Mouse (Mus musculus) hindbrain, embryonic 11.5 days (tissue): ENCODE measurements at regions not wholly inside any gene's neighbourhood (a gene's known extent, or its start where the extent isn't known, plus 50 kb on each side); places are given as distances from the start of the nearest gene placed in this dataset.

Source experiments
- ATAC-seq: fragments of 200-750 bp; cut with Nextera tagmentation; 2 replicates; pipeline ENCODE4 v1.8.0; 2017; ENCODE audit warnings: mild to moderate bottlenecking, moderate TSS enrichment, moderate library complexity; ENCODE audit not compliant: low FRiP score
- DNase-seq: peaks from one replicate; pipeline ENCODE4 v3.0.0-alpha.2; 2015; ENCODE audit warnings: low spot score
- H3K27ac ChIP-seq: fragments of 300-500 bp; sonication (generic); 2 replicates; pipeline ENCODE4 v1.5.1; 2014; ENCODE audit warnings: mild to moderate bottlenecking, low read depth, low read length
- H3K27me3 ChIP-seq: fragments of 300-500 bp; sonication (generic); 2 replicates; pipeline ENCODE4 v1.6.1; 2014; ENCODE audit warnings: mild to moderate bottlenecking, low read length, moderate library complexity, mixed read lengths; ENCODE audit not compliant: control insufficient read depth, insufficient read depth
- H3K36me3 ChIP-seq: fragments of 300-500 bp; sonication (generic); 2 replicates; pipeline ENCODE4 v1.6.1; 2014; ENCODE audit warnings: mild to moderate bottlenecking, low read length, moderate library complexity, mixed read lengths; ENCODE audit not compliant: control insufficient read depth, insufficient read depth
- H3K4me1 ChIP-seq: fragments of 300-500 bp; sonication (generic); replicated peaks from 2 replicates; pipeline ENCODE4 v1.6.1; 2014; ENCODE audit warnings: low read length, mixed read lengths; ENCODE audit not compliant: control insufficient read depth, insufficient read depth
- H3K4me2 ChIP-seq: fragments of 300-500 bp; sonication (generic); replicated peaks from 2 replicates; pipeline ENCODE4 v1.6.1; 2014; ENCODE audit warnings: mild to moderate bottlenecking, low read depth, low read length
- H3K4me3 ChIP-seq: fragments of 300-500 bp; sonication (generic); 2 replicates; pipeline ENCODE4 v1.5.1; 2014; ENCODE audit warnings: low read depth, low read length
- H3K9ac ChIP-seq: fragments of 300-500 bp; sonication (generic); 2 replicates; pipeline ENCODE4 v1.6.1; 2014; ENCODE audit warnings: low read depth, low read length
- H3K9me3 ChIP-seq: fragments of 300-500 bp; sonication (generic); 2 replicates; pipeline ENCODE4 v1.6.1; 2016; ENCODE audit warnings: low read length; ENCODE audit not compliant: control insufficient read depth
- WGBS: fragments of 180-500 bp; shearing (Covaris S2); extraction: QIAGEN DNeasy Blood & Tissue Kit; methylation state at CpG from one replicate; pipeline ENCODE4 v1.1.7; 2014; 5-methylcytosine and 5-hydroxymethylcytosine counted together

DNA sequence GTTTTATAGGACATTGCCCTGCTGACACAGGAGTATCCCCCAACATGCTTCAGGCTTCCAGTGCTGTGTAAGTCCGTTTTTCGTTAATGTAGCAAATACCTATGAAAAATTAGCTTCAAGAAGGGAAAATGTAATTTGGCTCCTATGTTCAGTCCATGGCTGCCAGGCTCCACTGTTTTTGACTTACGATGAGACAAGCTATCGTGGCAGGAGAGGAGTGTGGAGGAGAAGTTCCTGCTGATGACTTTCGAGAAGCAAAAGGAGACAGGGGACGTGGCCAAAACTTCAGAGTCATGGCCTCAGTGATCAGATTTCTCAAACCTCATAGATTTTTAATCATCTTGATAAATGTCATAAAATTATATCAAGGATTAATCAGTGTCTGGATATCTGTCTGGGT is 712.7 kb downstream of the Gm826 start:
- Histone ChIP-seq H3K9ac (no peak overlapping the region), H3K36me3 (no peaks in the 10 kb centered on the region), H3K27me3 (no peaks in the 10 kb centered on the region), H3K4me1 (no peaks in the 10 kb centered on the region), H3K9me3 (no peaks in the 10 kb centered on the region), H3K27ac (no peak overlapping the region), H3K4me3 (no peak overlapping the region), H3K4me2 (no peak overlapping the region)
- 93% methylated on average over 6 of the region's 6 CpGs for WGBS
- DNase-seq (no peak), ATAC-seq (no peak)

- H3K4me1 ChIP-seq = no peaks in the 10 kb centered on the region
- 40% methylated on average over 5 of the region's 5 CpGs for WGBS
- ATAC-seq (no peak), DNase-seq (no peak)
- no peak overlapping the region for H3K4me3 ChIP-seq
- H3K27me3 ChIP-seq = no peaks in the 10 kb centered on the region
- no peak overlapping the region for H3K4me2 ChIP-seq
- H3K27ac ChIP-seq = no peak overlapping the region
- no peaks in the 10 kb centered on the region for H3K9me3 ChIP-seq
- H3K9ac ChIP-seq = no peak overlapping the region
- no peaks in the 10 kb centered on the region for H3K36me3 ChIP-seq
These were observed 711.8 kb downstream of the Gm826 start for GRCm38 (mm10) chr2:159622141-159622669.

- WGBS = 79% methylated on average over 1 of the region's 1 CpGs
- no peaks in the 10 kb centered on the region for H3K27me3 ChIP-seq
These were observed 708.7 kb downstream of the Gm826 start for GRCm38 (mm10) chr2:159625306-159625705.

GRCm38 (mm10) chr2:159645861-159646260 is 688.1 kb downstream of the Gm826 start:
- H3K4me2 ChIP-seq = no peak overlapping the region
- H3K9ac ChIP-seq = no peak overlapping the region
- no peaks in the 10 kb centered on the region for H3K9me3 ChIP-seq
- ATAC-seq = no peak
- no peaks in the 10 kb centered on the region for H3K36me3 ChIP-seq
- peak; percentile 33 for DNase-seq
- H3K4me3 ChIP-seq = no peak overlapping the region
- H3K27me3 ChIP-seq = no peaks in the 10 kb centered on the region
- WGBS = 51% methylated on average over 4 of the region's 4 CpGs
- no peak overlapping the region for H3K27ac ChIP-seq
- H3K4me1 ChIP-seq = no peaks in the 10 kb centered on the region

More at GRCm38 (mm10) chr2:159625306-159625705, 708.7 kb downstream of the Gm826 start:
- DNase-seq = no peak
- H3K4me2 ChIP-seq = no peak overlapping the region
- no peak overlapping the region for H3K27ac ChIP-seq
- ATAC-seq = no peak
- no peak overlapping the region for H3K9ac ChIP-seq
- H3K36me3 ChIP-seq = no peaks in the 10 kb centered on the region
- no peaks in the 10 kb centered on the region for H3K9me3 ChIP-seq
- H3K4me3 ChIP-seq = no peak overlapping the region
- H3K4me1 ChIP-seq = no peaks in the 10 kb centered on the region

GRCm38 (mm10) chr2:159646595-159646994 is 687.4 kb downstream of the Gm826 start:
- H3K4me2 ChIP-seq = no peak overlapping the region
- no peaks in the 10 kb centered on the region for H3K36me3 ChIP-seq
- no peak overlapping the region for H3K9ac ChIP-seq
- no peak overlapping the region for H3K27ac ChIP-seq
- WGBS = 90% methylated on average over 2 of the region's 2 CpGs
- H3K9me3 ChIP-seq = no peaks in the 10 kb centered on the region
- H3K4me1 ChIP-seq = no peaks in the 10 kb centered on the region
- H3K4me3 ChIP-seq = no peak overlapping the region
- DNase-seq (no peak), ATAC-seq (no peak)
- H3K27me3 ChIP-seq = no peaks in the 10 kb centered on the region

DNA sequence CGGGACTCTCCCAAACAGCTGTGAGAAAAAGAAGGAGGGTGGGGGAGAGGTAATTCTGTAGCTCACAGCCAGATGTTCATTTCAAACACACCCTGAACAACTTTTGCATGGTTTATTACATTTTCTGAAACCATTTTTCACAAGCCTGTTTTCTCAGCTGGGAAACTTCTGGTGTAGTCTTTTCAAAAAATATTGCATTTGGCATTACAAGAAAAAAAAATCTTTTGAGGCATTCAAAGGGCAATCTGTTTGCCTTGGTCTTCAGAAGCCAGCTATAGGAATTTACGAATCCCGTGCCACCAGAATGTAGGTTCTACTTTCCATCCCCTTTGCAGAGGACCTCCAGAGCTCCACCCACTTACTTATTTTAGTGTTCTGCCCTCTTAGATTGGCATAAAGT is 681.7 kb downstream of the Gm826 start:
- DNase-seq = no peak
- no peak overlapping the region for H3K27ac ChIP-seq
- 81% methylated on average over 3 of the region's 3 CpGs for WGBS

DNA sequence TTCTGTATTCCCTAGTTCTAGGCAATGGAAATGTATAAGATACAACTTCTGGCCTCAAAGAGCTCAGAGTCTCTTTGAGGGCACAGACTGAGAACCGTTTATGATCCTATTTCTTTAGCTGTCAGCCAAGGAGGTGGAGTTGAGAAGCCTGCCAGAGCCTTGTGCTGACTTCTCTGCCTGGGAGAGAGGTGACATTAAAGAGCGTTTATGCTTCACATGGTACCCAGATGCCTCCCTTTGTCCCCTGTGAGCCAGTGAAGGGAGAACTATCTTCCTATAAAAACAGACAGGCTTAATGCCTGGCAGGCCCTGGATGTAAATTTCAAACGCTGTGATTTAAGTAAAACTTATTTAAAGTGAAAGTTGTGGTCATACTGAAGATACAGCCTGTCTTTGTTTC is 657.1 kb downstream of the Gm826 start:
- H3K27ac ChIP-seq = no peak overlapping the region
- H3K4me1 ChIP-seq = no peaks in the 10 kb centered on the region
- DNase-seq (no peak), ATAC-seq (no peak)
- 48% methylated on average over 3 of the region's 3 CpGs for WGBS
- no peaks in the 10 kb centered on the region for H3K27me3 ChIP-seq
- no peak overlapping the region for H3K9ac ChIP-seq
- H3K9me3 ChIP-seq = no peaks in the 10 kb centered on the region
- H3K4me3 ChIP-seq = no peak overlapping the region
- H3K4me2 ChIP-seq = no peak overlapping the region
- no peaks in the 10 kb centered on the region for H3K36me3 ChIP-seq

More for the DNA sequence above, 681.7 kb downstream of the Gm826 start:
- Histone ChIP-seq H3K4me3 (no peak overlapping the region), H3K36me3 (no peaks in the 10 kb centered on the region), H3K4me2 (no peak overlapping the region), H3K4me1 (no peaks in the 10 kb centered on the region), H3K9ac (no peak overlapping the region), H3K27me3 (no peaks in the 10 kb centered on the region), H3K9me3 (no peaks in the 10 kb centered on the region)
- ATAC-seq = no peak

DNA sequence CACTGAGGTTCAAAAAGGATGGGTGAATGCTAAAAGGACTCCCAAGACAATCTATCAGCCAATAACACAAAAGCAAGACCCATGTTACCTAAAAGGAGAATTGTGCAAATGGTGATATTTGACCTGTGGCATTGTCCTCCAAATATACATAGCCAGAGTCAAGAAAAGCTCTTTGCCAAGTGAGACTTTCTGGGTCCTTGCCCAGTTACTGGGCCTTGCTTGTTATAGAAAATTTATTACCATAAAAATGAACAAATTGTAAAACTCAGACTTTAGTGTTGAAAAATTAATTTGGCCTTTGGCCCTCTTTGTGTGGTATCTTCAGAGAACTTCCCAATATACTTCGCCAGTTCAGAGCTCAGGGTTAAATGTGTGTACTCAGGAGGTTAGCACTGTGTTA is 653.3 kb downstream of the Gm826 start:
- H3K27ac ChIP-seq = no peak overlapping the region
- WGBS = 62% methylated on average over 1 of the region's 1 CpGs
- H3K4me3 ChIP-seq = no peak overlapping the region
- ATAC-seq (no peak), DNase-seq (no peak)
- no peaks in the 10 kb centered on the region for H3K9me3 ChIP-seq
- H3K4me2 ChIP-seq = no peak overlapping the region
- H3K27me3 ChIP-seq = no peaks in the 10 kb centered on the region
- H3K9ac ChIP-seq = no peak overlapping the region
- no peaks in the 10 kb centered on the region for H3K36me3 ChIP-seq
- H3K4me1 ChIP-seq = no peaks in the 10 kb centered on the region

- Histone ChIP-seq H3K27ac (no peak overlapping the region), H3K27me3 (no peaks in the 10 kb centered on the region), H3K36me3 (no peaks in the 10 kb centered on the region), H3K4me2 (no peak overlapping the region), H3K4me3 (no peak overlapping the region), H3K4me1 (no peaks in the 10 kb centered on the region), H3K9ac (no peak overlapping the region), H3K9me3 (no peaks in the 10 kb centered on the region; the same call in 1 of the 2 replicates)
- WGBS = 75% methylated on average over 3 of the region's 3 CpGs
- DNase-seq = no peak
- no peak for ATAC-seq
These were observed 630.9 kb downstream of the Gm826 start for GRCm38 (mm10) chr2:159703100-159703499.
